Mouse (Mus musculus): ENCODE data around the gene Abca15. TPM values are rescaled to one million over a fixed set of nuclear protein-coding genes. Genes with fewer than 3 reads are reported as not detected.
A peak's percentile ranks its signal among the peaks of the same experiment; 100 is the strongest.
"Not testable (repeated sequence)": the region's sequence is repeated elsewhere in the genome, so short reads cannot be mapped to it uniquely, and the experiment has no call there.

Gene Abca15
- polyA plus RNA-seq (2012; rRNA removed) (not detected in 2 replicates), polyA plus RNA-seq (2014; fragmentation: Nextera tagmentation; extraction: Ambion mirVana) (not detected in 2 replicates)

GRCm38 (mm10) chr7:120328087-120328793, at the start of gene Abca15:
Abca15 (plus strand) TSS chr7:120328670.
- TF ChIP-seq POLR2A (IDR thresholded peaks at IDR 0.05; ENCODE audit: borderline replicate concordance, extremely low read depth, insufficient read depth, insufficient read length) = no peak
- Histone ChIP-seq H3K9me3 (ENCODE audit: control insufficient read depth, low read length) (no peaks in the 10 kb centered on the region), H3K4me1 (ENCODE audit: control insufficient read depth, insufficient read depth, low read length) (peaks cover 7% of the 10 kb centered on the region; the same call in 1 of the 2 replicates), H3K4me2 (replicated peaks; ENCODE audit: low read depth, low read length, severe bottlenecking) (peak within 1 kb of the TSS; percentile 39), H3K9ac (ENCODE audit: low read depth, low read length, severe bottlenecking) (no peak within 1 kb of the TSS), H3K27me3 (ENCODE audit: control insufficient read depth, insufficient read depth, low read length) (no peaks in the 10 kb centered on the region), H3K36me3 (ENCODE audit: control insufficient read depth, insufficient read depth, low read length) (no peaks in the 10 kb centered on the region), H3K4me3 (replicated peaks; ENCODE audit: low read length) (no peak within 1 kb of the TSS), H3K27ac (replicated peaks; ENCODE audit: low read depth, low read length) (no peak within 1 kb of the TSS)
- WGBS = 79% methylated on average over 22 of the region's 22 CpGs
- peak; percentile 82 for DNase-seq (ENCODE audit: low spot score)
- ATAC-seq (ENCODE audit: low FRiP score, low read depth) = peak; percentile 60; the same call in 1 of the 2 replicates

- 41% methylated on average over 3 of the region's 3 CpGs for WGBS
- TF ChIP-seq POLR2A (IDR thresholded peaks at IDR 0.05; ENCODE audit: borderline replicate concordance, extremely low read depth, insufficient read depth, insufficient read length) = no peak
- ATAC-seq (ENCODE audit: low FRiP score, low read depth) = no peak
- no peaks in the 10 kb centered on the region for H3K4me1 ChIP-seq (ENCODE audit: control insufficient read depth, insufficient read depth, low read length)
- H3K9ac ChIP-seq (ENCODE audit: low read depth, low read length, severe bottlenecking) = no peak overlapping the region
- H3K27me3 ChIP-seq (ENCODE audit: control insufficient read depth, insufficient read depth, low read length) = no peaks in the 10 kb centered on the region
- H3K4me3 ChIP-seq (replicated peaks; ENCODE audit: low read length) = no peak overlapping the region
- H3K4me2 ChIP-seq (replicated peaks; ENCODE audit: low read depth, low read length, severe bottlenecking) = no peak overlapping the region
- H3K9me3 ChIP-seq (ENCODE audit: control insufficient read depth, low read length) = no peaks in the 10 kb centered on the region
- no peak overlapping the region for H3K27ac ChIP-seq (replicated peaks; ENCODE audit: low read depth, low read length)
- no peaks in the 10 kb centered on the region for H3K36me3 ChIP-seq (ENCODE audit: control insufficient read depth, insufficient read depth, low read length)
- no peak for DNase-seq (ENCODE audit: low spot score)
Observed at GRCm38 (mm10) chr7:120285286-120285685, 43.2 kb upstream of the Abca15 start.

DNA sequence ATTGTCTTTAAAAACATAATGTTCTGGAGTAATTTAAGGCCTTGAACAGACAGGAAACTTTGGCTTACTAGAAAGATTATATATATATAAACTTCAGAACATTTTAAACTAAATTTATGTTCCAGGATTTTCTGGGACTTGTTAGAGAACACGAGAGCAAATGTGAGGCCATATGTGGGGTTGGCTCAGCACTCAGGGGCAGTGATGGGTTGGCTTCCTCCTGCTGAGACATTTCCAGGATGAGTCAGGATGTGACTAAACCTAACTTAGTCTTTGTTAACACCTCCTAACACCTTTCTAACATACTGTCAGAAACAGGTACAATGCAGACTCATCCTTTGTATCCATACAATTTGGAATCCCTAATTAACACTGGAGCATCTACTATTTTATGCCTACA, 12.4 kb upstream of the Abca15 start:
- H3K4me2 ChIP-seq (replicated peaks; ENCODE audit: low read depth, low read length, severe bottlenecking) = no peak overlapping the region
- no peak for ATAC-seq (ENCODE audit: low FRiP score, low read depth)
- H3K27me3 ChIP-seq (ENCODE audit: control insufficient read depth, insufficient read depth, low read length) = no peaks in the 10 kb centered on the region
- no peaks in the 10 kb centered on the region for H3K4me1 ChIP-seq (ENCODE audit: control insufficient read depth, insufficient read depth, low read length)
- no peak overlapping the region for H3K4me3 ChIP-seq (replicated peaks; ENCODE audit: low read length)
- no peak overlapping the region for H3K27ac ChIP-seq (replicated peaks; ENCODE audit: low read depth, low read length)
- no peaks in the 10 kb centered on the region for H3K36me3 ChIP-seq (ENCODE audit: control insufficient read depth, insufficient read depth, low read length)
- TF ChIP-seq POLR2A (IDR thresholded peaks at IDR 0.05; ENCODE audit: borderline replicate concordance, extremely low read depth, insufficient read depth, insufficient read length) = no peak
- no peak overlapping the region for H3K9ac ChIP-seq (ENCODE audit: low read depth, low read length, severe bottlenecking)
- DNase-seq (ENCODE audit: low spot score) = no peak
- H3K9me3 ChIP-seq (ENCODE audit: control insufficient read depth, low read length) = no peaks in the 10 kb centered on the region
- 52% methylated on average over 1 of the region's 1 CpGs for WGBS

GRCm38 (mm10) chr7:120322963-120323362, 5.5 kb upstream of the Abca15 start:
- H3K9ac ChIP-seq (ENCODE audit: low read depth, low read length, severe bottlenecking) = no peak overlapping the region
- no peak overlapping the region for H3K4me2 ChIP-seq (replicated peaks; ENCODE audit: low read depth, low read length, severe bottlenecking)
- no peaks in the 10 kb centered on the region for H3K9me3 ChIP-seq (ENCODE audit: control insufficient read depth, low read length)
- no peaks in the 10 kb centered on the region for H3K27me3 ChIP-seq (ENCODE audit: control insufficient read depth, insufficient read depth, low read length)
- WGBS = 67% methylated on average over 4 of the region's 4 CpGs
- peaks cover 7% of the 10 kb centered on the region; the same call in 1 of the 2 replicates for H3K4me1 ChIP-seq (ENCODE audit: control insufficient read depth, insufficient read depth, low read length)
- no peak overlapping the region for H3K4me3 ChIP-seq (replicated peaks; ENCODE audit: low read length)
- DNase-seq (ENCODE audit: low spot score) (no peak), ATAC-seq (ENCODE audit: low FRiP score, low read depth) (no peak)
- H3K36me3 ChIP-seq (ENCODE audit: control insufficient read depth, insufficient read depth, low read length) = no peaks in the 10 kb centered on the region
- no peak for TF ChIP-seq POLR2A (IDR thresholded peaks at IDR 0.05; ENCODE audit: borderline replicate concordance, extremely low read depth, insufficient read depth, insufficient read length)
- no peak overlapping the region for H3K27ac ChIP-seq (replicated peaks; ENCODE audit: low read depth, low read length)

DNA sequence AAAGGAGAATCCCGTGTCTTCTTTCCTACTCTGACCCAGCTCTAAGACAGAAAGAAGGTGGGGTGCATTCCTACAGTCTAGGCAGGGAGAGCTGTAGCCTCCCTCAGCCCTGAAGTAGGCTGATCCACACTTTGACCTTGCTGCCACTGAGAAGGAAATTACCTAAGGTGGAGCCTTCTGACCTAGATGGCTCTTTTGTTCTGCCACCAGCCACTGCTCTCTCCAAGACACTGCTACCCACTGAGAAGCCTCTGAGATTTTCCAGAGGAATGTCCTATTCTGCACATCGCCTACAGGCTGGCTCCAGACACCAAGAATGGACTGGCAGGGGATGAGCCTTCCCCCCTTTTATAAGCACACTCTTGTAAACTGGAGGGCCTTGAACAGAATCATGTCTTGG, 2.6 kb upstream of the Abca15 start:
- H3K27me3 ChIP-seq (ENCODE audit: control insufficient read depth, insufficient read depth, low read length); H3K4me1 ChIP-seq (ENCODE audit: control insufficient read depth, insufficient read depth, low read length); H3K36me3 ChIP-seq (ENCODE audit: control insufficient read depth, insufficient read depth, low read length); ATAC-seq (ENCODE audit: low FRiP score, low read depth); H3K4me3 ChIP-seq (replicated peaks; ENCODE audit: low read length); DNase-seq (ENCODE audit: low spot score); H3K4me2 ChIP-seq (replicated peaks; ENCODE audit: low read depth, low read length, severe bottlenecking); H3K9ac ChIP-seq (ENCODE audit: low read depth, low read length, severe bottlenecking); H3K9me3 ChIP-seq (ENCODE audit: control insufficient read depth, low read length); H3K27ac ChIP-seq (replicated peaks; ENCODE audit: low read depth, low read length): not testable (repeated sequence)
- WGBS = 67% methylated on average over 2 of the region's 2 CpGs
